Mouse (Mus musculus) heart, postnatal 36 days (tissue): ENCODE measurements around the gene Sfxn5. TPM values are rescaled to one million over a fixed set of nuclear protein-coding genes. Genes with fewer than 3 reads are reported as not detected.

ENCODE experiments used
- DNase-seq, 2 experiments: peaks; one replicate each; pipeline ENCODE4 v3.0.0; 2021 to 2022
- intact Hi-C: fragments of 180-260 bp; cut with DNase I; formaldehyde crosslinking; loops from one replicate; pipeline ENCODE4 v1.15.1; 2025
- total RNA-seq, 2 experiments: library from RNA; stranded (reverse); gene quantifications; 2 replicates each; pipeline ENCODE4 v1.2.3; 2021

Sfxn5 gene
- total RNA-seq, 2 experiments from 2014 or later = 3.4 to 4.1 TPM

GRCm38 (mm10) chr6:85368166-85368565 is 34.9 kb upstream of the Sfxn5 start:
- no peak for DNase-seq
- intact Hi-C loops = no loop called here

GRCm38 (mm10) chr6:85366387-85366786 is 33.2 kb upstream of the Sfxn5 start:
- intact Hi-C loops = no loop called here
- DNase-seq = no peak

- no peak for DNase-seq
- intact Hi-C loops = no loop called here
Observed at GRCm38 (mm10) chr6:85364439-85364838, 31.2 kb upstream of the Sfxn5 start.

- DNase-seq = no peak
- intact Hi-C loops = no loop called here
Observed at GRCm38 (mm10) chr6:85363906-85364260, 30.7 kb upstream of the Sfxn5 start.

- no peak for DNase-seq
- intact Hi-C loops = no loop called here
Observed at GRCm38 (mm10) chr6:85363231-85363905, 30.1 kb upstream of the Sfxn5 start.

- intact Hi-C loops = no loop called here
- no peak for DNase-seq
Observed at GRCm38 (mm10) chr6:85362610-85363009, 29.4 kb upstream of the Sfxn5 start.

GRCm38 (mm10) chr6:85360311-85360710 is 27.1 kb upstream of the Sfxn5 start:
- intact Hi-C loops = no loop called here

GRCm38 (mm10) chr6:85358877-85359276 is 25.7 kb upstream of the Sfxn5 start:
- intact Hi-C loops = no loop called here
- DNase-seq = no peak

More at GRCm38 (mm10) chr6:85360311-85360710, 27.1 kb upstream of the Sfxn5 start:
- DNase-seq = no peak

GRCm38 (mm10) chr6:85356682-85357465 is 23.7 kb upstream of the Sfxn5 start:
- intact Hi-C loops = no loop called here

GRCm38 (mm10) chr6:85355753-85356152 is 22.5 kb upstream of the Sfxn5 start:
- intact Hi-C loops = no loop called here
- DNase-seq = no peak

More at GRCm38 (mm10) chr6:85356682-85357465, 23.7 kb upstream of the Sfxn5 start:
- no peak for DNase-seq

GRCm38 (mm10) chr6:85354709-85355108 is 21.5 kb upstream of the Sfxn5 start:
- intact Hi-C loops = no loop called here
- DNase-seq = no peak

GRCm38 (mm10) chr6:85353706-85354105 is 20.5 kb upstream of the Sfxn5 start:
- intact Hi-C loops = no loop called here

GRCm38 (mm10) chr6:85350157-85350556 is 16.9 kb upstream of the Sfxn5 start:
- intact Hi-C loops = no loop called here
- DNase-seq = no peak

More at GRCm38 (mm10) chr6:85353706-85354105, 20.5 kb upstream of the Sfxn5 start:
- no peak for DNase-seq

- no peak for DNase-seq
- intact Hi-C loops = no loop called here
Observed at GRCm38 (mm10) chr6:85349246-85349645, 16.0 kb upstream of the Sfxn5 start.

- no peak for DNase-seq
- intact Hi-C loops = no loop called here
Observed at GRCm38 (mm10) chr6:85348133-85348532, 14.9 kb upstream of the Sfxn5 start.

- DNase-seq = peak; percentile 87
- intact Hi-C loops = loop anchor here (1.0 kb wide), 1 partner anchor 35 kb away; no protein-coding TSS in a partner anchor
Observed at GRCm38 (mm10) chr6:85346028-85346634, 12.9 kb upstream of the Sfxn5 start.

- intact Hi-C loops = loop anchor here (1.0 kb wide), 1 partner anchor 46 kb away; no protein-coding TSS in a partner anchor
- DNase-seq = no peak
Observed at GRCm38 (mm10) chr6:85344929-85345328, 11.7 kb upstream of the Sfxn5 start.

- intact Hi-C loops = no loop called here
Observed at GRCm38 (mm10) chr6:85343027-85343426, 9.8 kb upstream of the Sfxn5 start.

GRCm38 (mm10) chr6:85341814-85342501 is 8.7 kb upstream of the Sfxn5 start:
- no peak for DNase-seq
- intact Hi-C loops = no loop called here

More at GRCm38 (mm10) chr6:85343027-85343426, 9.8 kb upstream of the Sfxn5 start:
- no peak for DNase-seq

GRCm38 (mm10) chr6:85340184-85340583 is 7.0 kb upstream of the Sfxn5 start:
- no peak for DNase-seq
- intact Hi-C loops = no loop called here
